Mouse (Mus musculus) neural tube, embryonic 11.5 days (tissue): ENCODE results near the gene Plpp6. TPM values are rescaled to one million over a fixed set of nuclear protein-coding genes. Genes with fewer than 3 reads are reported as not detected.

Experiments
- ATAC-seq: fragments of 200-750 bp; cut with Nextera tagmentation; 2 replicates; pipeline ENCODE4 v1.8.0; 2017; ENCODE audit warnings: moderate number of reproducible peaks, mild to moderate bottlenecking, moderate TSS enrichment, moderate library complexity; ENCODE audit not compliant: insufficient read depth, low FRiP score, low TSS enrichment
- DNase-seq: peaks from one replicate; pipeline ENCODE4 v3.0.0-alpha.2; 2015; ENCODE audit warnings: low spot score
- H3K27ac ChIP-seq: fragments of 300-500 bp; sonication (generic); 2 replicates; pipeline ENCODE4 v1.5.1; 2014; ENCODE audit warnings: low read depth, mild to moderate bottlenecking, low read length
- H3K27me3 ChIP-seq: fragments of 300-500 bp; sonication (generic); 2 replicates; pipeline ENCODE4 v1.6.1; 2014; ENCODE audit warnings: mild to moderate bottlenecking, low read length, mixed read lengths; ENCODE audit not compliant: control insufficient read depth, insufficient read depth
- H3K36me3 ChIP-seq: fragments of 300-500 bp; sonication (generic); 2 replicates; pipeline ENCODE4 v1.6.1; 2014; ENCODE audit warnings: mild to moderate bottlenecking, low read length, moderate library complexity, mixed read lengths; ENCODE audit not compliant: control insufficient read depth, insufficient read depth
- H3K4me1 ChIP-seq: fragments of 300-500 bp; sonication (generic); 2 replicates; pipeline ENCODE4 v1.6.1; 2014; ENCODE audit warnings: low read length, mixed read lengths; ENCODE audit not compliant: control insufficient read depth, insufficient read depth
- H3K4me2 ChIP-seq: fragments of 300-500 bp; sonication (generic); 2 replicates; pipeline ENCODE4 v1.6.1; 2014; ENCODE audit warnings: low read depth, mild to moderate bottlenecking, moderate library complexity
- H3K4me3 ChIP-seq: fragments of 300-500 bp; sonication (generic); 2 replicates; pipeline ENCODE4 v1.5.1; 2014; ENCODE audit warnings: low read depth, low read length
- H3K9ac ChIP-seq: fragments of 300-500 bp; sonication (generic); 2 replicates; pipeline ENCODE4 v1.6.1; 2014; ENCODE audit warnings: mild to moderate bottlenecking, low read length
- H3K9me3 ChIP-seq: fragments of 300-500 bp; sonication (generic); 2 replicates; pipeline ENCODE4 v1.6.1; 2016; ENCODE audit warnings: low read length; ENCODE audit not compliant: control insufficient read depth
- WGBS: fragments of 180-500 bp; shearing (Covaris S2); extraction: QIAGEN DNeasy Blood & Tissue Kit; methylation state at CpG from one replicate; pipeline ENCODE4 v1.1.7; 2014; 5-methylcytosine and 5-hydroxymethylcytosine counted together
- polyA plus RNA-seq: library from polyadenylated mRNA; unstranded; fragments of >200 nt; fragmentation: Nextera tagmentation; extraction: Ambion mirVana; gene quantifications from 2 replicates; pipeline ENCODE4 v1.2.1, GENCODE M21; 2014

Gene Plpp6
- polyA plus RNA-seq, 1 experiment from 2014 or later, result 9.3 TPM

DNA sequence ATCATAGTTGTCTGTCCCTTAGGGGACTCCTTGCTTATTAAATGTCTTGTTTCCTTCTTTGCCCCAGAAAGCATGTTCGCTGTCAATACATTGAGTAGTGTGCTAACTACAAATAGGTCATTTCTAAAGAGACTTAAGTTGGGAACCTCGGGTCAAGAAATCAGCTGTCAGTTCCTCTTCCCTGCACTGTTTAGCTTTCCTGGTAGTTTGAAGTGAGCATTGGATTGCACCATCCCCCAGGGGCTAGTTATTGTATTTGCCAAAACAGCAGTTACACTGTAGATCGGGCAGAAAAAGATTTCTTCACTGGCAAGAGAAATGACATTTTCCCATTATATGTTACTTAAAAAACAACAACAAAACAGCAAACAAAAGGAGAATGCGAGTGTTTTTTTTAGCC lies 4.4 kb downstream of the Plpp6 start:
- 77% methylated on average over 4 of the region's 4 CpGs for WGBS
- H3K4me3 ChIP-seq, result no peak overlapping the region
- no peaks in the 10 kb centered on the region for H3K36me3 ChIP-seq
- H3K27me3 ChIP-seq, result no peaks in the 10 kb centered on the region
- no peak overlapping the region for H3K4me2 ChIP-seq
- H3K9me3 ChIP-seq, result no peaks in the 10 kb centered on the region
- ATAC-seq, result no peak
- peaks cover 8% of the 10 kb centered on the region for H3K4me1 ChIP-seq
- DNase-seq, result no peak
- no peak overlapping the region for H3K9ac ChIP-seq
- no peak overlapping the region for H3K27ac ChIP-seq

GRCm38 (mm10) chr19:28969231-28969630 lies 5.5 kb downstream of the Plpp6 start:
- WGBS, result 63% methylated on average over 5 of the region's 5 CpGs
- H3K4me2 ChIP-seq, result no peak overlapping the region
- no peak overlapping the region for H3K27ac ChIP-seq
- H3K27me3 ChIP-seq, result no peaks in the 10 kb centered on the region
- peaks cover 8% of the 10 kb centered on the region for H3K4me1 ChIP-seq
- no peak overlapping the region for H3K4me3 ChIP-seq
- ATAC-seq, result no peak
- H3K9me3 ChIP-seq, result no peaks in the 10 kb centered on the region
- no peaks in the 10 kb centered on the region for H3K36me3 ChIP-seq
- H3K9ac ChIP-seq, result no peak overlapping the region
- no peak for DNase-seq

- Histone ChIP-seq H3K27ac (no peak overlapping the region), H3K4me2 (no peak overlapping the region), H3K27me3 (peaks cover 4% of the 10 kb centered on the region; the same call in 1 of the 2 replicates), H3K9me3 (no peaks in the 10 kb centered on the region), H3K4me1 (peaks cover 6% of the 10 kb centered on the region; the same call in 1 of the 2 replicates), H3K36me3 (no peaks in the 10 kb centered on the region), H3K9ac (no peak overlapping the region), H3K4me3 (no peak overlapping the region)
- DNase-seq, result no peak
- 53% methylated on average over 11 of the region's 11 CpGs for WGBS
- no peak for ATAC-seq
Measured at GRCm38 (mm10) chr19:28970251-28970650, 6.5 kb downstream of the Plpp6 start.

GRCm38 (mm10) chr19:28974862-28975611 lies 11.3 kb downstream of the Plpp6 start:
- Histone ChIP-seq H3K36me3 (no peaks in the 10 kb centered on the region), H3K27ac (no peak overlapping the region), H3K27me3 (peaks cover 4% of the 10 kb centered on the region; the same call in 1 of the 2 replicates), H3K9me3 (no peaks in the 10 kb centered on the region), H3K4me2 (peak overlapping the region; percentile 41), H3K4me1 (0 out of 2 replicates have a peak, but pooled peaks cover 3% of the 10 kb centered on the region), H3K4me3 (peak overlapping the region; percentile 24), H3K9ac (peak overlapping the region; percentile 41)
- 19% methylated on average over 35 of the region's 35 CpGs for WGBS
- ATAC-seq (peak; percentile 71), DNase-seq (peak; percentile 77)

- 83% methylated on average over 7 of the region's 7 CpGs for WGBS
- H3K9me3 ChIP-seq, result no peaks in the 10 kb centered on the region
- no peak overlapping the region for H3K9ac ChIP-seq
- H3K36me3 ChIP-seq, result no peaks in the 10 kb centered on the region
- H3K4me3 ChIP-seq, result no peak overlapping the region
- DNase-seq (no peak), ATAC-seq (no peak)
- H3K4me1 ChIP-seq, result no peaks in the 10 kb centered on the region
- H3K27ac ChIP-seq, result no peak overlapping the region
- no peaks in the 10 kb centered on the region for H3K27me3 ChIP-seq
- no peak overlapping the region for H3K4me2 ChIP-seq
Measured at GRCm38 (mm10) chr19:28982617-28983016, 18.9 kb downstream of the Plpp6 start.

- no peaks in the 10 kb centered on the region for H3K27me3 ChIP-seq
- no peak for DNase-seq
- no peaks in the 10 kb centered on the region for H3K9me3 ChIP-seq
- peak overlapping the region; percentile 74 for H3K4me2 ChIP-seq
- H3K27ac ChIP-seq, result no peak overlapping the region
- H3K4me1 ChIP-seq, result peaks cover 8% of the 10 kb centered on the region; the same call in 1 of the 2 replicates
- H3K4me3 ChIP-seq, result peak overlapping the region; percentile 94
- H3K36me3 ChIP-seq, result 0 out of 2 replicates have a peak, but pooled peaks cover 2% of the 10 kb centered on the region
- no peak for ATAC-seq
- peak overlapping the region; percentile 92 for H3K9ac ChIP-seq
- 71% methylated on average over 8 of the region's 8 CpGs for WGBS
Measured at GRCm38 (mm10) chr19:28989515-28989914, 25.8 kb downstream of the Plpp6 start.

DNA sequence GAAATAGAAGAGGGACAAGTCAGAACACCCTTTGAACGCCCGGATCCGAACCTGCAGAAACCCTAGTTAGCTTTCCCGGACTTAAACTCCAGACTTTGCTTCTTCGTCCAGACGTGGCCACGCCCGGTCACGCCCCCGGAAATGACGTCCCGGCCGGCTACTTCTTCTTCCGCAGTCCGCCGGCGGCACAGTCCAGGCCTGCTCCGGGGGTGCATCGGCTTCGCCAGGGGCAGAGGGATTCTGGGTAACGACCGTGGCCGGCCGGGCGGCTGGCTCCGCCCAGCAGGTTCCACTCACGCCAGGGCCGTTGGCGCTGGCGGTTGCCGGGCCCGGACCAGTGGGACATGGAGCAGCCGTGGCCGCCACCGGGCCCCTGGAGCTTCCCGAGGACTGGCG lies 26.4 kb downstream of the Plpp6 start, which contains the start of gene Cdc37l1:
Gene Cdc37l1, plus strand, starts transcription at position 159 of the 396 bp plus-strand sequence.
- peak within 1 kb of the TSS; percentile 82 for H3K27ac ChIP-seq
- WGBS, result under 1% methylated on average over 37 of the region's 37 CpGs
- DNase-seq (peak; percentile 98), ATAC-seq (peak; percentile 100)
- H3K9ac ChIP-seq, result peak within 1 kb of the TSS; percentile 92
- no peaks in the 10 kb centered on the region for H3K27me3 ChIP-seq
- H3K4me2 ChIP-seq, result peak within 1 kb of the TSS; percentile 74
- H3K4me3 ChIP-seq, result peak within 1 kb of the TSS; percentile 94
- peaks cover 8% of the 10 kb centered on the region; the same call in 1 of the 2 replicates for H3K4me1 ChIP-seq
- no peaks in the 10 kb centered on the region for H3K9me3 ChIP-seq
- H3K36me3 ChIP-seq, result 0 out of 2 replicates have a peak, but pooled peaks cover 2% of the 10 kb centered on the region

- H3K36me3 ChIP-seq, result 0 out of 2 replicates have a peak, but pooled peaks cover 2% of the 10 kb centered on the region
- ATAC-seq, result peak; percentile 73
- DNase-seq, result no peak
- 1% methylated on average over 38 of the region's 41 CpGs for WGBS
- peak overlapping the region; percentile 74 for H3K4me2 ChIP-seq
- no peaks in the 10 kb centered on the region for H3K27me3 ChIP-seq
- H3K4me3 ChIP-seq, result peak overlapping the region; percentile 94
- H3K9me3 ChIP-seq, result no peaks in the 10 kb centered on the region
- peaks cover 8% of the 10 kb centered on the region; the same call in 1 of the 2 replicates for H3K4me1 ChIP-seq
- H3K27ac ChIP-seq, result peak overlapping the region; percentile 82
- peak overlapping the region; percentile 92 for H3K9ac ChIP-seq
Measured at GRCm38 (mm10) chr19:28990590-28991221, 27.0 kb downstream of the Plpp6 start.
